Mouse (Mus musculus): ENCODE measurements around the gene Rad51b.

Gene Rad51b

GRCm38 (mm10) chr12:79282595-79282994, 14.5 kb upstream of the Rad51b start:
- peaks cover 96% of the 10 kb centered on the region for H3K36me3 ChIP-seq (ENCODE audit: insufficient read depth, low read length)
- no peak for TF ChIP-seq NANOG (IDR thresholded peaks at IDR 0.05; ENCODE audit: borderline replicate concordance, low read length)
- TF ChIP-seq POU5F1 (IDR thresholded peaks at IDR 0.05; ENCODE audit: borderline replicate concordance, low read length), result no peak
- TF ChIP-seq CTCF (conservative IDR thresholded peaks at IDR 0.05; ENCODE audit: low read length), result no peak

GRCm38 (mm10) chr12:79292874-79293273, 4.2 kb upstream of the Rad51b start:
- no peaks in the 10 kb centered on the region for H3K9me3 ChIP-seq (ENCODE audit: low read length)
- TF ChIP-seq POU5F1 (IDR thresholded peaks at IDR 0.05; ENCODE audit: borderline replicate concordance, low read length), result no peak
- H3K4me1 ChIP-seq (replicated peaks; ENCODE audit: low read depth, low read length), result peaks cover 16% of the 10 kb centered on the region
- no peak overlapping the region for H3K4me3 ChIP-seq (replicated peaks; ENCODE audit: low read length)
- H3K27me3 ChIP-seq (ENCODE audit: insufficient read depth, low read length), result no peaks in the 10 kb centered on the region
- H3K36me3 ChIP-seq (ENCODE audit: insufficient read depth, low read length), result peaks cover 52% of the 10 kb centered on the region

More at GRCm38 (mm10) chr12:79282595-79282994, 14.5 kb upstream of the Rad51b start:
- Histone ChIP-seq H3K4me1 (replicated peaks; ENCODE audit: low read depth, low read length) (peaks cover 16% of the 10 kb centered on the region), H3K27me3 (ENCODE audit: insufficient read depth, low read length) (no peaks in the 10 kb centered on the region), H3K9me3 (ENCODE audit: low read length) (no peaks in the 10 kb centered on the region), H3K4me3 (replicated peaks; ENCODE audit: low read length) (no peak overlapping the region)

GRCm38 (mm10) chr12:79296126-79296816, 811 bp upstream of the Rad51b start, which contains the start of gene Zfyve26:
Zfyve26 (minus strand) TSS chr12:79296304.
- Histone ChIP-seq H3K4me1 (replicated peaks; ENCODE audit: low read depth, low read length) (peaks cover 21% of the 10 kb centered on the region), H3K27me3 (ENCODE audit: insufficient read depth, low read length) (no peaks in the 10 kb centered on the region), H3K36me3 (ENCODE audit: insufficient read depth, low read length) (peaks cover 39% of the 10 kb centered on the region), H3K4me3 (replicated peaks; ENCODE audit: low read length) (peak within 1 kb of the TSS; percentile 89), H3K9me3 (ENCODE audit: low read length) (no peaks in the 10 kb centered on the region)
- no peak for TF ChIP-seq POU5F1 (IDR thresholded peaks at IDR 0.05; ENCODE audit: borderline replicate concordance, low read length)
- peak; percentile 11; the same call in 1 of the 2 replicates for TF ChIP-seq CTCF (conservative IDR thresholded peaks at IDR 0.05; ENCODE audit: low read length)

- H3K27me3 ChIP-seq (ENCODE audit: insufficient read depth, low read length), result no peaks in the 10 kb centered on the region
- peak overlapping the region; percentile 89 for H3K4me3 ChIP-seq (replicated peaks; ENCODE audit: low read length)
- peaks cover 21% of the 10 kb centered on the region for H3K4me1 ChIP-seq (replicated peaks; ENCODE audit: low read depth, low read length)
- no peaks in the 10 kb centered on the region for H3K9me3 ChIP-seq (ENCODE audit: low read length)
- peaks cover 39% of the 10 kb centered on the region for H3K36me3 ChIP-seq (ENCODE audit: insufficient read depth, low read length)
- TF ChIP-seq NANOG (IDR thresholded peaks at IDR 0.05; ENCODE audit: borderline replicate concordance, low read length) (no peak), POU5F1 (IDR thresholded peaks at IDR 0.05; ENCODE audit: borderline replicate concordance, low read length) (no peak), CTCF (conservative IDR thresholded peaks at IDR 0.05; ENCODE audit: low read length) (no peak)
These were observed 978 bp downstream of the Rad51b start for GRCm38 (mm10) chr12:79297884-79298636.

GRCm38 (mm10) chr12:79301802-79302201, 4.7 kb downstream of the Rad51b start:
- no peaks in the 10 kb centered on the region for H3K27me3 ChIP-seq (ENCODE audit: insufficient read depth, low read length)
- no peaks in the 10 kb centered on the region for H3K9me3 ChIP-seq (ENCODE audit: low read length)
- peaks cover 8% of the 10 kb centered on the region; the same call in 1 of the 2 replicates for H3K4me1 ChIP-seq (replicated peaks; ENCODE audit: low read depth, low read length)
- H3K4me3 ChIP-seq (replicated peaks; ENCODE audit: low read length), result no peak overlapping the region
- H3K36me3 ChIP-seq (ENCODE audit: insufficient read depth, low read length), result peaks cover 42% of the 10 kb centered on the region
- TF ChIP-seq POU5F1 (IDR thresholded peaks at IDR 0.05; ENCODE audit: borderline replicate concordance, low read length), result no peak

- no peaks in the 10 kb centered on the region for H3K27me3 ChIP-seq (ENCODE audit: insufficient read depth, low read length)
- no peaks in the 10 kb centered on the region for H3K9me3 ChIP-seq (ENCODE audit: low read length)
- TF ChIP-seq POU5F1 (IDR thresholded peaks at IDR 0.05; ENCODE audit: borderline replicate concordance, low read length) (no peak), CTCF (conservative IDR thresholded peaks at IDR 0.05; ENCODE audit: low read length) (peak; percentile 21), NANOG (IDR thresholded peaks at IDR 0.05; ENCODE audit: borderline replicate concordance, low read length) (no peak)
- H3K36me3 ChIP-seq (ENCODE audit: insufficient read depth, low read length), result peaks cover 47% of the 10 kb centered on the region
- no peak overlapping the region for H3K4me3 ChIP-seq (replicated peaks; ENCODE audit: low read length)
- H3K4me1 ChIP-seq (replicated peaks; ENCODE audit: low read depth, low read length), result no peaks in the 10 kb centered on the region
These were observed 8.0 kb downstream of the Rad51b start for GRCm38 (mm10) chr12:79305131-79305530.

- H3K36me3 ChIP-seq (ENCODE audit: insufficient read depth, low read length), result peaks cover 38% of the 10 kb centered on the region
- TF ChIP-seq CTCF (conservative IDR thresholded peaks at IDR 0.05; ENCODE audit: low read length) (no peak), POU5F1 (IDR thresholded peaks at IDR 0.05; ENCODE audit: borderline replicate concordance, low read length) (no peak), NANOG (IDR thresholded peaks at IDR 0.05; ENCODE audit: borderline replicate concordance, low read length) (no peak)
- no peaks in the 10 kb centered on the region for H3K27me3 ChIP-seq (ENCODE audit: insufficient read depth, low read length)
- no peaks in the 10 kb centered on the region for H3K9me3 ChIP-seq (ENCODE audit: low read length)
- H3K4me1 ChIP-seq (replicated peaks; ENCODE audit: low read depth, low read length), result no peaks in the 10 kb centered on the region
- no peak overlapping the region for H3K4me3 ChIP-seq (replicated peaks; ENCODE audit: low read length)
These were observed 8.9 kb downstream of the Rad51b start for GRCm38 (mm10) chr12:79306013-79306412.

GRCm38 (mm10) chr12:79313721-79314120, 16.6 kb downstream of the Rad51b start:
- H3K36me3 ChIP-seq (ENCODE audit: insufficient read depth, low read length), result peaks cover 10% of the 10 kb centered on the region
- H3K4me3 ChIP-seq (replicated peaks; ENCODE audit: low read length), result no peak overlapping the region
- H3K4me1 ChIP-seq (replicated peaks; ENCODE audit: low read depth, low read length), result peaks cover 1% of the 10 kb centered on the region; the same call in 1 of the 2 replicates
- H3K9me3 ChIP-seq (ENCODE audit: low read length), result no peaks in the 10 kb centered on the region
- H3K27me3 ChIP-seq (ENCODE audit: insufficient read depth, low read length), result no peaks in the 10 kb centered on the region
- TF ChIP-seq CTCF (conservative IDR thresholded peaks at IDR 0.05; ENCODE audit: low read length) (no peak), POU5F1 (IDR thresholded peaks at IDR 0.05; ENCODE audit: borderline replicate concordance, low read length) (no peak), NANOG (IDR thresholded peaks at IDR 0.05; ENCODE audit: borderline replicate concordance, low read length) (no peak)

Measured in E14TG2a.4 (cell line).